Mouse (Mus musculus): Measurements from ENCODE around the gene Stx4a. TPM values are rescaled to one million over a fixed set of nuclear protein-coding genes. Genes with fewer than 3 reads are reported as not detected.
"Not testable (repeated sequence)": the region's sequence is repeated elsewhere in the genome, so short reads cannot be mapped to it uniquely, and the experiment has no call there.

The Stx4a gene
- total RNA-seq, 2 experiments from 2014 or later: 99.2 to 104 TPM

DNA sequence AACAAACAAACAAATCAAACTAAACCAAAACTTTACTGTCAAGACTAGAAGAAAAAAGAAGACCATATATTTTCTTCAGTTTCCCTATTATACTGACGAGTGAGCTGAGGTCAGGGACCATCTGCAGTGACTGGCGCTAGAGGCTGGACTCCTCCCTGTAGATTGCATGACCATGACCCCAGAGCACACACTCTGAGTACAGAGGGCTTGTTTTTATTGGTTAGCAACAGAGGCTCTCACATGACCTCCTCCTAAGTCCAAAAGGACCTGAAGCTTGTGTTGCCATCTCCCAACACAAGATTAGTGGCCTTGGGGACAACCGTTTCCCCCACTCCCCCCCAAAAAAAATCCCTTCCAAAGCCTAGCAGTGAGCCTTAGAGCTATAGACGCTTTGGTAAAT, 10.3 kb upstream of the Stx4a start:
- DNase-seq (ENCODE audit: low spot score in 2 of 2): no peak

DNA sequence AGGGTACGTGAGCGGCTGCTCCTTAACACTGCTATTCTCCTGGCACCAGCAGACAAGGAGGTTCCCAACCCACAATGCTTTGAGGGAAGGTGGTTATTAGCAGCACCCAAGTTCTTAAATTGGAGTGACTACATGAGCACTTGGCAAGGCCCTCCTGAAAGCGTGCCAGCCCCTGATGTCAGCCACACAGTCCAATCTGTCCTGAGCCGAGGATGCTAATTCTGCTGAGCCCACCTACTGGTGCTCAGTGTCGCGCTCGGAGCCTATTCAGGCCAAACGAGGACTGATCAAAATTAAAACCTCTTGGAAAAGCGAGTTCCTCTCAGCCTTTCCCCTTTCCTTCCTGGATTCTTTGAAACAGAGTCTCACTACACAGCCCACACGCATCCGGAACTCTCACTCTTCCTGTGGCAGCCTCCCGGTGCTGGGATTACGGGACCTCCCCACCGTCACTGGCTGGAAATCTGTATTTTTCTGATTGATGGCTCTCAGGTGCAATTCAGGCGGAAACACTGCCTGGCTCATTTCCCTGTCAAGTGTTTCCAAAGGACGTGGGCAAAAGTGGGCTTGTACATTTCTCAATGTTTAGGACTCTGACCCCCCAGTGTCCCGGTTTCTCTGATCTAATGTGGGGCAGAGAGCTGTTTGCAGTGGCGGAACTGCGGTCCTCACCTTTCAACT, 9.7 kb upstream of the Stx4a start:
- peak in 1 of 2 experiments; percentile 61 for DNase-seq (ENCODE audit: low spot score in 2 of 2)

DNA sequence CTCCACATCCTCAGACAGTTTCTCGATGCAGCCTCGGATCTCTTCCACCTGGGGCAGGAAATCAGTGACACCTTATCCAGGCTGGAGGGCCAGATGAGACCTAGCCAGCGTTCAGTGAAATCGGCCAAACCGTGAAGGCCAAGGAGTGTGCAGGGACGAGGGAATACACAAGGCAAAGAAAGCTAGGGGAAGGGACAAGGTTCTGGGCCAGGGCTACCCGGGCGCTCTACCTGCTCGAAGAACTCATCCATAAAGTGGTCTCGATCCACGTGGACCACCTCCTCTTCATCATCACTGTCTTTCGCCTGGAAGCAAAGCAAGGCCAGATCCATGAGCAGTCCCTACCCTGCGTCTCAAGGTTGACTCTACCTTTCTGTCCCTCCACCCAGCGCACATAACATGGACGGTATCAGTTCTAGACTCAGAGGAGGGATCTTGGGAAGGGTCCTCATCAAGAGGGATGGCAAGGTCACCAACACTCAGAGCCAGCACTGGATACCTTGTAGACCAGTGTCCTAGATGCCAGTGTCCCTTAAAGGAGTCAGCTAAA, 8.9 kb upstream of the Stx4a start:
- DNase-seq (ENCODE audit: low spot score in 2 of 2): no peak

DNA sequence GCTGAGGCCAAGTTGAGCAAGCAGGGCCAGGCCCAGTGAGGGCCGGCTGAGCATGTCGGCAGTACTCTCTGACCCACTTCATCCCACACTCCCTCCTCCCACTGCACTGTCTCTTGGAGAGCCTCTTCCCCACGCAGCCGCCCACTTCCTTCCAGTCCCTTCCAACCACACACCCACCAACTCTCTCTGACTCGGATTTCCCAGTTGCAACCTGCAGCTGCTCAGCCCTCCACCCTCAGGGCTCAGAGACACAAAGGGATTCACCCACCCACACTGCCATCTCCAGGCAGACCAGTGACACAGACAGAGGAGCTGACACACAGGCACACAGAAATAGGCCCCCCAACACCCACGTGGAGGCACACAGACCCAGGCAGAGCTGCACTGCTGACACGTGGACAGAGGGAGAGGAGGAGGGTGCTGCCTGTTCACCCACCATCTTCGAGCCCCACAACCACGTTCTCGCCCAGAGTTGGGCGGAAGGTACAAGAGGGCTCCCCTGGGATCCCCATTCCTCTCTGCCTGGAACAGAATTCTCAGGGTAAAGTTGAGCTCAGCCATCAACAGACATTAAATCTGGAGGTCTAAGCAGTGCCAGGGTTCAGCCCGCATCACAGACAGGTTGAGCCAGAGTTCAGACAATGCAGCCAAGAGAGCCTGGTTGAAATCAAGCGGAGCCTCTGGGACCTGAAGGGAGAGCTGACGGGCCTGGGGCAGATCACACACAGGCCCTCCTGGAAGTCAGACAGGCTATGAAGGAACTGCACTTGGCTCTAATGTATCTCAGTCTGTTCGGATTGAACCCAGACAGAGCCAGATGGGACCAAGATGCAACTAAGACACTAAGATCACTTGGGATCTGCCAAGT, 7.9 kb upstream of the Stx4a start:
- no peak for DNase-seq (ENCODE audit: low spot score in 2 of 2)

DNA sequence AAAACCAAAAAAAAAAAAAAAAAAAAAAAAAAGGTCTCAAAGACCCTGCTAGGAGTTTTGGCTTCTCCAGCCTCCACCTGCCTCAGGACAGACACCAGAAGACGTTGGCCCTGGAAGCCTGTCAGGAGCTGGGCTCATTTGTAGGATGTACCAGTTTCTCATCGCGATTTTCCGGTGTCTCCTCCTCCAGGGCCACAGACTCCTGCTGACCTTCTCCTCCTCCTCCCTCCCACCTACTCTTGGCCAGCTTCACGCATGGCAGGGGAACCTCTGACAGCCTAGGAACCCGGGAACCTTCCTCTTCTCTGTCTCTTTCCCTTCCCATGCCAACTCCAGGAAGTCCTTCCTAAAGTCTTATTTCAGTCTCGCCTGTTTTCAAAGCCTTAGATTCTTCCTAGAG, 7.0 kb upstream of the Stx4a start:
- DNase-seq (ENCODE audit: low spot score in 2 of 2): no peak

DNA sequence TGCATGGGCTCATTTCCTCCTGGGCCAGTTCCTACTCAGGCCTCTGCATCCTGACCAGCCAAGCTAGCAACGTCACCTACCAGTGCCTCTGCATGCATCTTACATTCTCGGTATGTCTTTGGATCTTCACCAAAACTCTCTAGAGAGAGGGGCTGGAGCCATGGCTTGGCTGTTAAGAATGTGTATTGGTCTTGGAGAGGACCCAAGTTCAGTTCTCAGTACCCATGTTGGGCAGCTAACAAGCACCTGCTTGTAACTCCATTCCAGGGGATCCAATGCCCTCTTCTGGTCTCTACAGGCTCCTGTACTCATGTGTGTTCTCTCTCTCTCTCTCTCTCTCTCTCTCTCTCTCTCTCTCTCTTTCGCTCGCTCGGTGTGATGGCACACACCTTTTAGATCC, 6.3 kb upstream of the Stx4a start:
- DNase-seq (ENCODE audit: low spot score in 2 of 2): no peak

DNA sequence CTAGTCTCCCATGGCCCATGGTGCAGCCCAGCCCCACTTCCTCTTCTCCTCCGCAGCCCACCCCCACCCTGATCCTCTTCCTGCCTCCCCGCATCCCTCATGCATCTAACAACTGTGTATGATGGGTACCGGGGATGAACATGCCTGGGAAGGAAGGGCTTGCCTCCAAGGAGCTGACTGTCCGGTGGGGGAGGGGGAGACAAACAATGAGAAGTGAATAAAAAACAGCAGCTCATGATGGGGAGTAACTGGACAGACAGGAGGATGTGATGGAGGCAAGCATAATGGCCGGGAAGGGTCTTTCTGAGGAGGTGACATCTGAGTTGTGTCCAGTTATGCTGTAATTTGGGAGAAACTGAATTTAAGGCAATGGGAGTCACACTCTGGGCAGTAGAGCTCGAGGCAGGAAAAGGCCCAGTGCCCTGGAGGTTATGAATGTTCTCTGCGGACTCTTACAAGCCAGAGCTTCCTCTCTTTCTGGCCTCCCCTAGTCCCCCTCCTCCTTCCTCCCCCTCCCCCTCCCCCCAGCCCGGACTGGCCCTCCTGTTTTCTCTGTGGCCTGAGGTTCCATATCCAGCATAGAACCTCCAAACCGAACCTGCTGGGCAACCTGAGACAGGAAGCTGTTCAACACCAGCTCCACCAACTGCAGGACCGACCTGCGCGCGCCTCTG, 3.1 kb upstream of the Stx4a start:
- no peak for DNase-seq (ENCODE audit: low spot score in 2 of 2)

DNA sequence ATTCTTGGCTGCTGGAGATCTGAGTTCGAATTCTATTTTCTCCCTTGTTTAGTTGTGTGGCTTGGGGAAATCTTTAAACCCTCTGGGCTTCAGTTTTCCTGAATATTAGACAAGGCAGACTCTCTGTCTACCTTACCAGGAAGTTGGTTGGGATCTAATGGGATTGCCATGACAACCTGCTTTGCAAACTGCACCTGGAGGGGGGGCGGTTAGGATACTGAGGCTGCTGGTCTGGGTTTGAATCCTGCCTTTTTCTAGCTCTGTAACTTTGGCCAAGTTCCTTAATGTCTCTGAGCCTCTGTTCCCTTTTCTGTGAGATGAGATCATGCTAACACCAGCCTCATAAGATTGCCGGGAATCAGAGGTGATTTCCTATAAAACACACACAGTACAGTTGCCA, 1.6 kb upstream of the Stx4a start:
- DNase-seq (ENCODE audit: low spot score in 2 of 2): no peak

DNA sequence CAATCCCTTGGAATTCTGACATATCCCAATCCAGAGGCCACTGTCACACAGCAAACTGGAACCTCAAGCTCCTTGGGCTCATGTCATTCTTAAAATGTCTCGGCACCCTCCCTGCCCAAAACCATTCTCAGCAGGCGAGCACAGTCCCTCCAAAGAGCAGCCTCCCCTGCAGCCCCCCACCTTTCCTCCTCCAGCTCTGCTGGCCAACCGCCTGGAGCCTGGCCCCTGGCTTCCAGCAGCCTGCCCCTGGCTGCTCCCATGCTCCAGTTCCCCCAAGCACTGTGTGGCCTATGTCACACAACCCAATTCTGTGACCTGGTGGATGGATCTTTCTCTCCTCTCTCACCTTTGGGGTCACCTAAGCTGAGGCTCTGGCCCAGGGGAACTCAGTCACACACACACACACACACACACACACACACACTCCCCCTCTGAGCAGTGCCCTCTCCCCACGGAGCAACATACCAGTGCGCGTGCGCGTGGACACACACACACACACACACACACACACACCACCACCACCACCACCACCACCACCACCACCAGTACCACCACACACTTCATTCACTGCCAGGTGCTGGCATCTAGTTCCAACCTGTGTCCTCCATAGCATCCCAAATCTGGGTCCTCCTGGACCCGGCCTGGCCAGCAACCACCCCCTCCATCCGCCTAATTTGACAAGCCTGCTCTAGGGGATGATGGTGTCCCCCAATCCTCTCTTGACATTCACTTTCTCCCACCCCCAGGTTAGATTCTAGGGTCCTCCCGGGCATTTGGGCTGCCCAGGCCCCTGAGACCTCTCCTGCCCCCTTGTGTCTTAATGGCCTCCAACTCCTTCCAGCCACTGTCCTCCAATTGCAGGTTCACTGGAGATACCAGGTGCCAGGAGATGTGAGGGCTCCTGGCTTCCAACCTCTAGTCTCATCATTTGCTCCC, 590 bp upstream of the Stx4a start:
- DNase-seq (ENCODE audit: low spot score in 2 of 2): no peak

DNA sequence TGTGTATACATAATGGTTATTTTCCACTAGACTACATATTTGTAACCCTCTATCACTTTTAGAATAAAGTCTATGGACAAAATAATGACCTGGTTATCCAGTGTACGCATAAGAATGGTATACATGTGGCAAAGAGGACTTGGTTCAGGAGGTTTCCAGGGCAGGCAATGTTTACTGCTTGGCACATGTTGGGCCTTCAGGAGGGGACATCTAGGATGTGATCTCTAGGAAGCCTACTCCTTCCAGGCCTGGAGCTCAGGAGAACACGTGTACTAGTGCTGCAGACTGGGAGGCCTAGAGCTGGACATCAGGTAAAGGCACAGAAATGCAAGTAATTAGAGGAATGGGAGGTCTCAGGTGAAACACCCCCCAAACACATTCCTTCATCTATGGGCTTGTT, 11.5 kb downstream of the Stx4a start:
- no peak for DNase-seq (ENCODE audit: low spot score in 2 of 2)

DNA sequence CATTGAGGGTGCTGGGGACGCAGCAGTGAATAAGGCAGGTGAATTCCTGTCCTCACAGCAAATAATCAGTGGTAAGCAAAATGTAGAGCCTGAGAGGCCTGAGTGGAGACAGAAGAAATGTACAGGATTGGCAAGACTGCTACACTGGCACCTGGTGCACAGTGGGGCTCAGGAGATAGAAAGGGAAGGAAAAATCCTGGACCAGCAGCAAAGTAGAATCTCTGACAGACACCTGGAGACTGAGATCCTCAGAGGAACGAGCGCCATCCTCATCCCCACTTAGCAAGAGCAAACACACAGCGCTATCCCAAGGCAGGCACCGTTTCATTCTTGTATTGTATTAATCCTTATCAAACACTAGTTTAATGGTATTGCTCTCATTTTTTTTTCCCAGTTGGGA, 13.4 kb downstream of the Stx4a start:
- no peak for DNase-seq (ENCODE audit: low spot score in 2 of 2)

DNA sequence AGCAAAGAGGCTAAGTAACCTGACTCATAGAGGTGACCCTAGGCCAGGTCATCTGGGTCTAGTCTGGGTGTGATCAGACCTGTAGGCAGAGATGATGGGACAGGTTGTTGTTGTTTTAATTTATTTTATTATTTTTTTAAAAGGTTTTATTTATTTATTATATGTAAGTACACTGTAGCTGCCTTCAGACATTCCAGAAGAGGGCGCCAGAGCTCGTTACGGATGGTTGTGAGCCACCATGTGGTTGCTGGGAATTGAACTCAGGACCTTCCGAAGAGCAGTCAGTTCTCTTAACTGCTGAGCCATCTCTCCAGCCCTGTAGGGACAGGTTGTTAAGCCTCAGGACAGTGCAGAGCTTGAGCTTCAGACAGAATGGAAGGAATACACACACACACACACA, 13.8 kb downstream of the Stx4a start:
- not testable (repeated sequence) for DNase-seq (ENCODE audit: low spot score in 2 of 2)

DNA sequence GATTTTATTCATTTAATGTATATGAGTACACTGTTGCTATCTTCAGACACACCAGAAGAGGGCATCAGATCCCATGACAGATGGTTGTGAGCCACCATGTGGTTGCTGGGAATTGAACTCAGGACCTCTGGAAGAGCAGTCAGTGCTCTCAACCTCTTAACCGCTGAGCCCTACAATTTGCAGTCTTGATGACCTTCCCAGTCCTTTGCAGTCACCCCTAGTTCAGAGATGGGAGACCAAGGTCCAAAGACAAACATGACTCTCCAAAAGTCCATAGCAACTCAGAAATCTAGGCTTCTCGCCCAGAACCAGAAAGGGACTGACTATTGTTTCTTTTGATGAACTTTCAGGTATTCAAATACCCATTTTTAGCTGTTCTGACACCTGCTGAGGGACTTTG, 15.9 kb downstream of the Stx4a start:
- not testable (repeated sequence) for DNase-seq (ENCODE audit: low spot score in 2 of 2)

DNA sequence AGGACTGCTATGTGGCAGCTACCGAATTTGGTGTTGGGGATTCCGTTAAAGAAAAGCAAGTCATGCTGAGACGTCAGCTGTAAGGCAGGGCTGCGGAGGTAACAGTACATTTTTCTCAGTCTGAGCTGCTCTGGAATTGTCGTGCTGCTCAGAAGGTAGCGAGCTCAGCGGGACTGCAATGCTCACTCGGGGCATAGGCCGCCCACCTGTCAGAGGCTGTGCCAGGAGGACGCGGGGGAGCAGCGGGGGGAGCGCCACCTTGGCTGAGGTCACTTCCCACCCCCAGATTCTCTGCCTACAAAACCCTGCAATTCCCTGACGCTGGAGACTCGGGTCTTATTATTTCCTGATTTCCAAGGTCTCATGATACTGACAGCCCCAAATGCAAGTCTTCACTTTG, 16.8 kb downstream of the Stx4a start:
- DNase-seq (ENCODE audit: low spot score in 2 of 2): peak; percentile 47 to 57

DNA sequence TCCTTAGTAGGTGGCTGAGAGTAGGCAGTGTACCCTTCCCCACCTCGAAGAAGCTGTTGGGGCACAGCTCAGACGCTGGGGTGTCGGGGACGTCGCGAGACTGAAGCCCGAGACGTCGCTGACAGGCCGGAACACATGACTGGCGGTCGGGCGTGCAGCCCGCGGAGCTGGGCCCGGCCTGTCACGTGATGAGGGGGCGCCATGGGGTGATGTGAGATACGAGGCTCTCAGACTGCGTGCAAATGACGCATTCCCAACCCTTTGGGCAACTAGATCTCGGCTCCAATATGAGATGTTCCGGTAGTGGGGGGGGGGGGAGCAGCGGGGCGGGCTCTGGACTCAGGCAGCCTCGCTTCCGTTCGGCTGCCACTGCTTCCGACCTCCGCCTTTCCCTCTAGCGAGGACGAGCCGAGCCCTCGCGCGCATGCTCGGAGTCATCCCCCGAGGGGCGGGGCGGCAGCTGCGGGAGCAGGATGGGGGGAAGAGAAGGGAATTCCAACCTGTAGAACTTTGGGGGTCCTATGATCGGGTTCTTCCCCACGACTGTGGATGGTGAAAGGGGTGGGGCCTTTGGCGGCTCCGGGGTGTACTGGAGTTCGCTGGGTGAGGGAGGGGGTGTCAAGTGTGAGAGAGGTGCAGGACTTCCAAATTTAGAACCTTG, 17.4 kb downstream of the Stx4a start:
- DNase-seq (ENCODE audit: low spot score in 2 of 2): peak; percentile 89 to 91

DNA sequence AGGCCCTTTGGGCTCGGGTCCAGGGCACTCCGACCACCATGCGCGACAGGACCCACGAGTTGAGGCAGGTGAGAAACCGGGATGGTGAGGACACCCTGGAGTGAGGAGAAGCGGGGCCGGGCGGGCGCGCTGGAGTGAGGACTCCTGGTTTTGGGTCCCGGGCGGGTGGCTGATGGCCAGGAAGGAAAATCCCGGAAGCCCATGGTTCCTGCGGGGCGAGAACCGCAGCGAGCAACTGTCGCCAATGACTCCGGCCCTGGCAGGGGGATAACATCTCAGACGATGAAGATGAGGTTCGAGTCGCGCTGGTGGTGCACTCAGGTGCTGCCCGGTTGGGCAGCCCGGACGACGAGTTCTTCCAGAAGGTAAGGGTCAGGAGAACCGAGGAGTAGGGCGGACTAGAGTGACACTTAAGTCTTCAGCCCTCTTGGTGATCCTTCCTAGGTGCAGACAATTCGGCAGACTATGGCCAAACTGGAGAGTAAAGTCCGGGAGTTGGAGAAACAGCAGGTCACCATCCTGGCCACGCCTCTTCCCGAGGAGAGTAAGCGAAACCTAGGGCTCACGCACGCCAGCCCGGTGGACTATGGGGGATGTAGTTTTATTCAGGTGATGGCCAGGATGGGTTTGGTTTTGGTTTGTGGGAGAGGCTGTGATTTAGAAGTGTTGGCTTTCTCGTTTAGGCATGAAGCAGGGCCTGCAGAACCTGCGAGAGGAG, 18.1 kb downstream of the Stx4a start:
- DNase-seq (ENCODE audit: low spot score in 2 of 2): peak; percentile 68 to 70

DNA sequence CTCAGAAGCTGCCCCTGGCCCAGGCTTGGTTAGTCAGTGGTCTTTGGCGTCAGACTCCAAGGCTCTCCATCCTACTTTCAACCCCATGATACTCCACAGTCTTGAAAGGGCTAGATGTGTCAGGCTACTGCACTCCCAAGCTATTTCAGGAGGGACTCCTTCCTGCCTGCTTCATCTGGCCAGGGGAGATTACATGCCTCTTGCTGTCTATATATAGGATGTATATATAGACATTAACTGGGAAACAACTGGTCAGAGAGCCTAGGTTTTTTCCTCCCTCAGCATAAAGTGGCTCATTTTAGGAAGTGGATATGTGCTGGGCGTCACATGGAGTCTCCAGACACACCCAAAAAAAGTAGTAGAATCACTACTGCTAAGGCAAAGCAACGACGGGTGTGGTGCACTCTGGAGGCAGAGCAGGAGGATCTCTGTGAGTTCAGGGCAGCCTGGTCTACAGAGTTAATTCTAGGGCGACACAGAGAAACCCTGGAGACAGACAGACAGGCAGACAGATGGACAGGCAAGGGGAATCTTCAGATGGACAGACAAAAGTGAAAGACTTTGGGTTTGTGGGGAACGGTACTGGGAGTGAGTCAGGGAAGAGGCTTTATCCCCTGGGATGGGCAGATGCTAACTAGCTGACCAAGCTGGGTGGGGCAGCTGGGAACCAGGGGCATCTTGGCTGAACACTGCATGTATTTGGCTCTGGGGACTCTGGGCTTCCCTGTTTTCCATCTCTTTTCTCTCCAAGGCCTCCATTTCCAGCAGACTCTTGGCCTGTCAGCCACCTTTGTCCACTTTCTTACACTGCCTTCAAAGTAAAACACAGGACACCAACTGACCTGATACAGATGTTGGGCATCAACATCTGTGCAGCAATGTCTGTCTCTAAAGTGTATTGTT, 26.1 kb downstream of the Stx4a start:
- DNase-seq (ENCODE audit: low spot score in 2 of 2): no peak

DNA sequence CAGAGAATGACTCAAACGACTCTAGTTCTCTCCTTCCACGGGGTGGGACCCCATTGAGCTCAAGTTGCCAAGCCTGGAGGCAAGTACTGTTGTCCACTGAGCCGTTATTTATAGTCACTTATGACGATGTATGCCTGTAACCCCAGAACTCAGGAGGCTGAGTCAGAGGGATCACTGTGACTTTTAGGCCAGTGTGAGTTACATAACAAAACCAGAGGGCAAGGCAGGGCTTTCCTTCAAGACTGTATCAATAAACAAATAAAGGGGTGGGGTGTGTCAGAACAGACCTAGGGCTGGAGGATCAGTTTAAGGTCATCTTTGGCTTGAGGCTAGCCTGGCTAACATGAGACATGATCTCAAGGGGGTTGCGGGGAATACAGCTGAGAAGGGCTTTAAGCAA, 26.8 kb downstream of the Stx4a start:
- DNase-seq (ENCODE audit: low spot score in 2 of 2): no peak
